In genomic region chr2:120154361-120154894, GRCm38 (mm10) we compare ENCODE assay signal across 8 mouse cellular contexts. TPM values are rescaled to one million over a fixed set of nuclear protein-coding genes. Genes with fewer than 3 reads are reported as not detected.
DNase-seq lines count a peak whose midpoint lies in the region; ATAC-seq and TF ChIP-seq lines count a peak whose summit lies in the region.

TSS of gene Ehd4 (minus strand) at chr2:120154606.

- no peaks in the 10 kb centered on the region for H3K9me3 ChIP-seq in hindbrain, embryonic 10.5 days
- H3K9me3 ChIP-seq in lung, postnatal 0 days (ENCODE audit: low read length) = no peaks in the 10 kb centered on the region

- peak; percentile 99 for ATAC-seq in frontal cortex, adult (ENCODE audit: low TSS enrichment)
- peak; percentile 98 for ATAC-seq in lung, postnatal 0 days

- TF ChIP-seq CTCF in lung, postnatal 0 days (IDR thresholded peaks at IDR 0.05) = no peak

- peak within 1 kb of the TSS; percentile 80 for H3K4me3 ChIP-seq in hindbrain, embryonic 10.5 days
- H3K4me3 ChIP-seq in lung, postnatal 0 days (ENCODE audit: low read depth, low read length) = peak within 1 kb of the TSS; percentile 71

- H3K4me2 ChIP-seq in lung, postnatal 0 days (replicated peaks; ENCODE audit: low read depth, low read length) = peak within 1 kb of the TSS; percentile 98

- H3K36me3 ChIP-seq in hindbrain, embryonic 10.5 days = no peaks in the 10 kb centered on the region
- no peaks in the 10 kb centered on the region for H3K36me3 ChIP-seq in lung, postnatal 0 days (ENCODE audit: insufficient read depth, low read length)

- H3K9ac ChIP-seq in lung, postnatal 0 days (replicated peaks; ENCODE audit: low read depth) = peak within 1 kb of the TSS; percentile 63

- no peak for TF ChIP-seq EP300 in lung, postnatal 0 days (IDR thresholded peaks at IDR 0.05)

- H3K4me1 ChIP-seq in hindbrain, embryonic 10.5 days (replicated peaks) = peaks cover 16% of the 10 kb centered on the region
- no peaks in the 10 kb centered on the region for H3K4me1 ChIP-seq in lung, postnatal 0 days (ENCODE audit: insufficient read depth, low read depth, low read length)

- under 1% methylated on average over 53 of the region's 53 CpGs for WGBS in hindbrain, embryonic 10.5 days
- WGBS in lung, postnatal 0 days = 0% methylated on average over 41 of the region's 53 CpGs

- peak within 1 kb of the TSS; percentile 84 for H3K27ac ChIP-seq in hindbrain, embryonic 10.5 days
- H3K27ac ChIP-seq in lung, postnatal 0 days (ENCODE audit: low read length) = peak within 1 kb of the TSS; percentile 72

- peak; percentile 98 for DNase-seq in MN1 (ENCODE audit: low spot score)
- peak; percentile 99 for DNase-seq in cerebellum, adult 9-10 months
- DNase-seq in hindbrain, embryonic 10.5 days (ENCODE audit: low spot score) = peak; percentile 96
- peak; percentile 98 for DNase-seq in layer of hippocampus, adult 9-11 months
- DNase-seq in lung, postnatal 0 days (ENCODE audit: low spot score) = peak; percentile 99
- peak; percentile 97 for DNase-seq in ovary, postnatal 14 days (ENCODE audit: low spot score)
- DNase-seq in thymus, postnatal 14 days = peak; percentile 99

- peaks cover 10% of the 10 kb centered on the region; the same call in 1 of the 2 replicates for H3K27me3 ChIP-seq in hindbrain, embryonic 10.5 days (ENCODE audit: insufficient read depth, poor library complexity, severe bottlenecking)
- no peaks in the 10 kb centered on the region for H3K27me3 ChIP-seq in lung, postnatal 0 days (replicated peaks; ENCODE audit: insufficient read depth, low read length)

RNA-seq across cellular contexts. Expression of gene Ehd4, which starts in this region (rescaled TPM):
- 24.8 and 26.5 TPM in 2 replicates for polyA plus RNA-seq in hindbrain, embryonic 10.5 days (2016; fragmentation: Nextera tagmentation; extraction: Ambion mirVana)
- 228 and 262 TPM in 2 replicates for polyA plus RNA-seq in lung, postnatal 0 days (2015; fragmentation: Nextera tagmentation; extraction: Ambion mirVana)

Comparison
In these comparisons a context has a peak if more than half of its experiments do, and no peak if none do; other contexts are left out.
1. Peak in every context shown above with its lines: DNase-seq, ATAC-seq, H3K4me3 ChIP-seq and H3K27ac ChIP-seq.